In genomic region chr10:111624624-111625023, GRCm38 (mm10) we compare ENCODE assay signal across 18 mouse cellular contexts.
DNase-seq lines count a peak whose midpoint lies in the region; ATAC-seq and TF ChIP-seq lines count a peak whose summit lies in the region.
"Had no signal": no experiment of that assay in that cellular context is flagged by ENCODE, and none has a peak within 500 bp of the region (broad histone marks: within the 10 kb centered on the region; RNA-seq: fewer than 3 reads in every experiment).

No protein-coding gene starts in this region.

- H3K27ac ChIP-seq in midbrain, embryonic 11.5 days (ENCODE audit: low read depth, low read length), result no peak overlapping the region
- no peak overlapping the region for H3K27ac ChIP-seq in midbrain, embryonic 16.5 days (ENCODE audit: low read length)
- H3K27ac ChIP-seq in forebrain, embryonic 12.5 days, result no peak overlapping the region
- H3K27ac ChIP-seq in intestine, postnatal 0 days (ENCODE audit: low read depth, low read length), result no peak overlapping the region
- H3K27ac ChIP-seq in liver, postnatal 0 days (ENCODE audit: low read depth), result no peak overlapping the region
- H3K27ac ChIP-seq: midbrain, embryonic 10.5 days; stomach, embryonic 15.5 days had no signal

- TF ChIP-seq CTCF in brain, embryonic 14.5 days (IDR thresholded peaks at IDR 0.05; ENCODE audit: borderline replicate concordance, extremely low read depth, insufficient read depth, insufficient read length), result no peak
- no peak for TF ChIP-seq CTCF in intestine, postnatal 0 days (IDR thresholded peaks at IDR 0.05; ENCODE audit: low read depth)
- TF ChIP-seq CTCF in liver, postnatal 0 days (IDR thresholded peaks at IDR 0.05; ENCODE audit: low read depth), result no peak

- no peaks in the 10 kb centered on the region for H3K4me1 ChIP-seq in midbrain, embryonic 11.5 days (ENCODE audit: control insufficient read depth, insufficient read depth, low read length)
- H3K4me1 ChIP-seq in midbrain, embryonic 16.5 days (ENCODE audit: control insufficient read depth, insufficient read depth, low read length), result no peaks in the 10 kb centered on the region
- peaks cover 8% of the 10 kb centered on the region for H3K4me1 ChIP-seq in forebrain, embryonic 12.5 days
- H3K4me1 ChIP-seq in intestine, postnatal 0 days (replicated peaks; ENCODE audit: control insufficient read depth, insufficient read depth, low read length), result no peaks in the 10 kb centered on the region
- peaks cover 2% of the 10 kb centered on the region; the same call in 1 of the 2 replicates for H3K4me1 ChIP-seq in liver, postnatal 0 days (ENCODE audit: insufficient read depth)
- H3K4me1 ChIP-seq: heart, embryonic 12.5 days had no signal

- no peak overlapping the region for H3K4me3 ChIP-seq in midbrain, embryonic 11.5 days (ENCODE audit: low read depth, low read length)
- H3K4me3 ChIP-seq in midbrain, embryonic 16.5 days (ENCODE audit: low read depth, low read length), result no peak overlapping the region
- no peak overlapping the region for H3K4me3 ChIP-seq in forebrain, embryonic 12.5 days (replicated peaks)
- H3K4me3 ChIP-seq in intestine, postnatal 0 days (ENCODE audit: low read depth, low read length), result no peak overlapping the region
- no peak overlapping the region for H3K4me3 ChIP-seq in liver, postnatal 0 days (ENCODE audit: low read depth, low read length)
- H3K4me3 ChIP-seq: heart, embryonic 12.5 days; midbrain, embryonic 10.5 days; stomach, embryonic 15.5 days had no signal

- H3K9ac ChIP-seq in midbrain, embryonic 11.5 days (ENCODE audit: low read length), result no peak overlapping the region
- H3K9ac ChIP-seq in midbrain, embryonic 16.5 days (ENCODE audit: low read depth, low read length), result no peak overlapping the region
- H3K9ac ChIP-seq in forebrain, embryonic 12.5 days, result no peak overlapping the region
- no peak overlapping the region for H3K9ac ChIP-seq in intestine, postnatal 0 days (ENCODE audit: low read depth, low read length)
- no peak overlapping the region for H3K9ac ChIP-seq in liver, postnatal 0 days (replicated peaks)
- H3K9ac ChIP-seq: heart, embryonic 12.5 days; stomach, embryonic 15.5 days had no signal

- TF ChIP-seq POLR2A in brain, embryonic 14.5 days (IDR thresholded peaks at IDR 0.05; ENCODE audit: borderline replicate concordance, extremely low read depth, insufficient read depth, insufficient read length, poor library complexity, severe bottlenecking), result no peak

- no peaks in the 10 kb centered on the region for H3K27me3 ChIP-seq in midbrain, embryonic 11.5 days (ENCODE audit: control insufficient read depth, insufficient read depth, low read length)
- 0 out of 2 replicates have a peak, but pooled peaks cover 2% of the 10 kb centered on the region for H3K27me3 ChIP-seq in midbrain, embryonic 16.5 days (ENCODE audit: control insufficient read depth, insufficient read depth, low read depth, low read length)
- peaks cover 75% of the 10 kb centered on the region for H3K27me3 ChIP-seq in forebrain, embryonic 12.5 days
- no peaks in the 10 kb centered on the region for H3K27me3 ChIP-seq in intestine, postnatal 0 days (replicated peaks; ENCODE audit: control insufficient read depth, insufficient read depth, low read length)
- no peaks in the 10 kb centered on the region for H3K27me3 ChIP-seq in liver, postnatal 0 days (ENCODE audit: insufficient read depth, low read length)
- H3K27me3 ChIP-seq: heart, embryonic 12.5 days; stomach, embryonic 15.5 days had no signal

- 20% methylated on average over 7 of the region's 7 CpGs for WGBS in midbrain, embryonic 11.5 days
- WGBS in midbrain, embryonic 16.5 days, result 12% methylated on average over 7 of the region's 7 CpGs
- WGBS in forebrain, embryonic 12.5 days, result 11% methylated on average over 7 of the region's 7 CpGs
- WGBS in intestine, postnatal 0 days, result 79% methylated on average over 7 of the region's 7 CpGs
- WGBS in liver, postnatal 0 days (ENCODE audit: insufficient replicate concordance), result 68% methylated on average over 7 of the region's 7 CpGs

- no peak for ATAC-seq in midbrain, embryonic 11.5 days (ENCODE audit: low FRiP score)
- no peak for ATAC-seq in midbrain, embryonic 16.5 days
- peak; percentile 77 for ATAC-seq in forebrain, embryonic 12.5 days (ENCODE audit: low FRiP score)
- ATAC-seq in intestine, postnatal 0 days, result no peak
- no peak for ATAC-seq in inflammation-experienced regulatory T-cells, adult 6 months
- no peak for ATAC-seq in liver, postnatal 0 days

- no peaks in the 10 kb centered on the region for H3K36me3 ChIP-seq in midbrain, embryonic 11.5 days (ENCODE audit: control insufficient read depth, insufficient read depth, low read length)
- no peaks in the 10 kb centered on the region for H3K36me3 ChIP-seq in midbrain, embryonic 16.5 days (ENCODE audit: control insufficient read depth, insufficient read depth, low read length)
- no peaks in the 10 kb centered on the region for H3K36me3 ChIP-seq in forebrain, embryonic 12.5 days (replicated peaks)
- no peaks in the 10 kb centered on the region for H3K36me3 ChIP-seq in intestine, postnatal 0 days (ENCODE audit: control insufficient read depth, insufficient read depth)
- H3K36me3 ChIP-seq in liver, postnatal 0 days (replicated peaks; ENCODE audit: insufficient read depth, low read length), result no peaks in the 10 kb centered on the region
- H3K36me3 ChIP-seq: heart, embryonic 12.5 days; midbrain, embryonic 10.5 days; stomach, embryonic 15.5 days had no signal

- no peak overlapping the region for H3K4me2 ChIP-seq in midbrain, embryonic 11.5 days
- no peak overlapping the region for H3K4me2 ChIP-seq in midbrain, embryonic 16.5 days (ENCODE audit: low read length)
- no peak overlapping the region for H3K4me2 ChIP-seq in forebrain, embryonic 12.5 days
- no peak overlapping the region for H3K4me2 ChIP-seq in intestine, postnatal 0 days (replicated peaks; ENCODE audit: low read depth)
- H3K4me2 ChIP-seq in liver, postnatal 0 days (ENCODE audit: low read depth, low read length), result no peak overlapping the region
- H3K4me2 ChIP-seq: heart, embryonic 12.5 days; stomach, embryonic 15.5 days had no signal

- no peak for TF ChIP-seq EP300 in liver, postnatal 0 days (IDR thresholded peaks at IDR 0.05; ENCODE audit: low read depth)

- H3K9me3 ChIP-seq in midbrain, embryonic 11.5 days (ENCODE audit: control insufficient read depth, low read length), result no peaks in the 10 kb centered on the region
- H3K9me3 ChIP-seq in midbrain, embryonic 16.5 days (replicated peaks; ENCODE audit: control insufficient read depth, low read length, poor library complexity, severe bottlenecking), result no peaks in the 10 kb centered on the region
- no peaks in the 10 kb centered on the region for H3K9me3 ChIP-seq in forebrain, embryonic 12.5 days
- no peaks in the 10 kb centered on the region for H3K9me3 ChIP-seq in intestine, postnatal 0 days (ENCODE audit: control insufficient read depth)
- H3K9me3 ChIP-seq in liver, postnatal 0 days (ENCODE audit: low read length), result no peaks in the 10 kb centered on the region
- H3K9me3 ChIP-seq: heart, embryonic 12.5 days; midbrain, embryonic 10.5 days; stomach, embryonic 15.5 days had no signal

- peak; percentile 84 for DNase-seq in midbrain, embryonic 11.5 days (ENCODE audit: low spot score, missing footprints)
- peak; percentile 79 for DNase-seq in brain, embryonic 14.5 days (ENCODE audit: low read depth)
- DNase-seq in liver, postnatal 0 days, result no peak
- DNase-seq: adrenal gland, adult 8-10 months; cerebellum, adult 18-20 months; kidney, adult 8-10 months; liver; lung, adult 18-20 months; lung, postnatal 36 days; right cerebral cortex, postnatal 14 days; thymus, adult 2 months had no signal
